Mouse (Mus musculus): ENCODE results near the gene Pla2g3.
A peak's percentile ranks its signal among the peaks of the same experiment; 100 is the strongest.

Pla2g3 gene

DNA sequence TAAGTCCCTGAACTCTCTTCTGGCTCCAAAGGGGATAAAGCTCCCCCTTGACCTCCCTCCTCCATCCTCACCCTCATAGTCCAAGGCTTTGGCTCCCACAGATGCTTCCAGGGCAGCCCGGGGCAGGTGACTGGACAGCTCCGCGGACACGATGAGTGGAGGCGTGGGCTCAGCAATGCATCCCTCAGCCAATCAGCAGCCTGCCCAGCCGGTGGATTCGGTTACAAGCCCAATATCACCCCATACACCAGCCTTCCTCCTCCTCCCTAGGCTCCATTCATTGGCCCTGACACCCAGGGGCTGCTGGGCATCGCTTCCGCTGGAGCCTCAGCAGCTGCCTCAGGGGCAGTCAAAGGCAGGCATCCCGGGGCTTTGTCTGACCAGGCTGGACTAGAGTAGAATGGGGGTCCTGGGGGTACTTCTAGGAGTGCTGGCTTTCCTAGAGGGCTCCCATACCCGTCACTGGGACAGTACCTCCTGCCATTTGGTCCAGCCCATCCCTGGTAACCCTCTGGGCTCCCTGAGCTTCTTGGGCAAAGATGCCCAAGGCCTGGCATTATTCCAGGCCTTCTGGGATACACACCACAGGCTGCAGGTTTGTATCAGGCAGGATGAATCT, at the start of gene Pla2g3:
Gene Pla2g3, plus strand, starts transcription at position 333 of the 619 bp plus-strand sequence.
- DNase-seq (ENCODE audit: low spot score in 2 of 2), result no peak

GRCm38 (mm10) chr11:3441696-3442443, 46.2 kb upstream of the Pla2g3 start:
- peak in 1 of 2 experiments; percentile 35 for DNase-seq (ENCODE audit: low spot score in 2 of 2)

GRCm38 (mm10) chr11:3442677-3443076, 45.4 kb upstream of the Pla2g3 start:
- no peak for DNase-seq (ENCODE audit: low spot score in 2 of 2)

DNA sequence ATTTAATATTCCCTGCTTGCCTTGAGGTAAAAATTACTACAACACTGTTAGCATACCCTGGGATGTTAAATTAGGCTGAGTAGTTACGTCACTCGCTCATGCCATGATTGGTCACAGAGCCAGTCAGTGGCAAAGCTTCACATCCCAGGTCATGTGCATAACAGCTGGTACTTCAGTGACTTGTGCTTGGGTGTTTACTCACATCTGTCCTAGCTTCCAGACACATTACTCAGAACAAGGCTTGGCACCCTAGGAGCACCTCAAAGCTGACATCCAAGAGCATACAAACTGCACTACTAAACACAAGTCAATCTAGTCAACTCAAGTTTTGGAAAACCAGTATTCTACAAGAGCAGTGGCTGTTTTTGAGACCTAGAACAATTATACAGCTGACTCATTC, 45.0 kb upstream of the Pla2g3 start:
- DNase-seq (ENCODE audit: low spot score in 2 of 2), result no peak

DNA sequence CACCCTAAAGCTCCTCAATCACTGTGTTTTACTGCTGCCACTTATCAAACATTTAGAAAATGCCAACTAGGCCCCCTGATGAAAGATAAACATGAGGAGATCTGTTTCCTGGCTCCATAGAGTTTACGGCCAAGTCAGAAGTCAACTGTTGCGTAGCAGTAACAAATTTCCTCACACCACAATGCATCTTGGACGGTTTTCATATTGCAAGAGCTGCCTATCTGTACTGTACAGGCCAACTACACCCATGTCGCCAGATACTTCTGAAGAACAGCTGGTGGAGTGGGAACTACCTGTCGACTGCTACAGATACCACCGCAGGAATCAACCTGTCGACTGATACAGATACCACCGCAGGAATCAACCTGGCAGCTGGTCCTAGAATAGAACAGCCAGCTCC, 43.2 kb upstream of the Pla2g3 start:
- no peak for DNase-seq (ENCODE audit: low spot score in 2 of 2)

DNA sequence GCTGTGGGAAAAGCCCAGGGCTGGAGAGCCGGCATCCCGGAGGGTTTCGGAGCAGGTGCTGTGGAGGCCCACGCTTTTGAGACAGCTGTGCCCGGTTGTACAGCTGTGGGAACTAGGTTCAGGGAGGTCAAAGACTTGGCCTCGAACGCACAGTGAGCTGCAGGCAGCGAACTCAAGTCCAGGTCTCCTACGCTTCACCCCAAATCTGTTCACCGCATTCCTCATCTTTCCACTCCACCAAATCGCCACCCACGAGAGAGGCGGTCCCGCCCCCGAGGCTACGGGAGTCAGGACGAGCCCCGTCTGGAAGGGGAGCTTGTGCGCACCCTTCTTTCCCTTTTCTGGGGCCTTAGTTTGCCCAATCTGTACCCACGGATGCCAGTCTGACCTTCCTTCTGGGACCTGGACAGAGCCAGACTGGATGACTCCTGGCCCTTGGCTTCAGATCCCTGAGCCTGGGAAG, 36.4 kb upstream of the Pla2g3 start:
- DNase-seq (ENCODE audit: low spot score in 2 of 2), result peak in 1 of 2 experiments; percentile 63

DNA sequence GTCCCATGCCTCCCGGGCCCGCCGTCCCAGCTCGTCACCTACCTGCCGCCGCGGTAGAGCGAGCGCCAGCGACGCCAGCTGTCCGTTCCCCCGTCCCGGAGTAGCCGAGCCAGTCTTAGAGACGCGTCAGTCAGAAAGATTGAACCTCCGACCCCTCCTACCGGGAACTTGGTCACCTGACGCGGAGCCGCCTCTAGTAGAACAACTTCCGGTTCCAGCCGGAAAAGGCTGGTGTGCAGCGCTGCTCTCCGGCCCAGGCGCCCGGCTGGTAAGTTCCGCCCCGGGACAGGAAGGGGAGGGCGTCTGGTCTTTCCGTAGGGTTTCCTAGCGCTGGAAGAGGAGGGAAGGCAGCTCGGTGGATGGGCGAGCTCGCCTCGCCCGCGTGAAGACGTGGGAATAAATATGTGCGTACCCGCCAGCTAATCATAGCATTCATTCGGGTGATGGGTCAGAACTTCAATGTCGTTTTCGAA, 35.9 kb upstream of the Pla2g3 start, which contains the start of gene Rnf185:
Gene Rnf185, minus strand, starts transcription at position 197 of the 473 bp plus-strand sequence.
- DNase-seq (ENCODE audit: low spot score in 2 of 2), result peak; percentile 93 to 94

DNA sequence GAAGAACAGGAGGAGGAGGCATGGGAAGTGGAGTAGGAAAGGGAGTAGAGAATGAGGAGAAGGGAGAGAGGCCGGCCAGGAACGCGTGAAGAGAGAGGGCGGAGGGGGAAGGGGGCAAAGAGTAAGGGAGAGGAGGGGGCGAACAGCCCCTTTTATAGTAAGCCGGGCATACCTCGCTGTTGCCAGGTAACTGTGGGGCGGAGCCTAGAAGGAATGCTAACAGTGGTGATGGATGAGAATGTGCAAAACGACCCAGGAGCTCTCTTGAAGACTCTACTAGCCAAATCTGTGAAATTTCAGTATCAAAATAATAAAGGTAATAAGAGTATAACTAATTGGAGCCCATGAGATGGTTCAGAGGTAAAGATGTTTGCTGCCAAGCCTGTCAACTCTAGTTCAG, 35.3 kb upstream of the Pla2g3 start:
- peak in 1 of 2 experiments; percentile 41 for DNase-seq (ENCODE audit: low spot score in 2 of 2)

DNA sequence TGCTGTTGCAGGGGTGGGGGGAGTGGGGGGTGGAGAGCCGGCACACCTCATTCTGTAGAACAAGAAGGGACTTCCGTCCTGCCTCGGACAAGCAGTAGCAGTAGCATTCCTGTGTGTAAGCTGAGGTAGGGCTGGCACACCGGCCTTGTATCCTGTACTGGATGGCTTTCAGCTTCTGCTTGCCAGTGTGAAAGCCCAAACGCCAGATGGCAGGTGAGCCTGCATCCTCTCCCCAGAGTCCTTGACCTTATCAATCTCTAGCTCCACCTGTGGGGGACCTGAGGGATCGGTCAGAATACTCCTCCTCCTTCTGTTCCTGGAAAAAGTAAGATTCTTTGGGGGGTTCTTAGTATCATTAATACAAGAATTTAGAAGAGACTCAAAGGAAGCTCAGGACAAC, 34.6 kb upstream of the Pla2g3 start:
- DNase-seq (ENCODE audit: low spot score in 2 of 2), result no peak

DNA sequence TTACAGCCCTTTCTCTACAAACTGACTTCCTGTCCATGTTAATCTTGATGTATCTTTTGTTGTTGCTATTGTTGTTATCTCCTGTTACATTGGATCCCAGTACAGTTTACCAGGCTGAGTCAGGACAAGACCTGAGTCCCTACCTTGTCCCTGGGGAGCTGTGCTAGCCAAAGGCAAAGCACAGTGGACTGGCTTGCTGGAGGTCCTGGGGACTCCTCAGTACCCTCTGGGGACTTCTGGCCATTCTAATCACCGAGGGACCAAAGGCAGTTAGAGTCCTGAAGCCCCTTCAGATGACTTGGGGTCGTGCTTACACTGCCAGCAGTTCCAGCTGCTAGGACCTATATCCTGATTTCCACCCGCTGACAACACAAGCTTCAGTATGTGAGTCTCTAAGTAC, 33.6 kb upstream of the Pla2g3 start:
- no peak for DNase-seq (ENCODE audit: low spot score in 2 of 2)

- peak; percentile 76 to 83 for DNase-seq (ENCODE audit: low spot score in 2 of 2)
Observed at GRCm38 (mm10) chr11:3456354-3456753, 31.7 kb upstream of the Pla2g3 start.

DNA sequence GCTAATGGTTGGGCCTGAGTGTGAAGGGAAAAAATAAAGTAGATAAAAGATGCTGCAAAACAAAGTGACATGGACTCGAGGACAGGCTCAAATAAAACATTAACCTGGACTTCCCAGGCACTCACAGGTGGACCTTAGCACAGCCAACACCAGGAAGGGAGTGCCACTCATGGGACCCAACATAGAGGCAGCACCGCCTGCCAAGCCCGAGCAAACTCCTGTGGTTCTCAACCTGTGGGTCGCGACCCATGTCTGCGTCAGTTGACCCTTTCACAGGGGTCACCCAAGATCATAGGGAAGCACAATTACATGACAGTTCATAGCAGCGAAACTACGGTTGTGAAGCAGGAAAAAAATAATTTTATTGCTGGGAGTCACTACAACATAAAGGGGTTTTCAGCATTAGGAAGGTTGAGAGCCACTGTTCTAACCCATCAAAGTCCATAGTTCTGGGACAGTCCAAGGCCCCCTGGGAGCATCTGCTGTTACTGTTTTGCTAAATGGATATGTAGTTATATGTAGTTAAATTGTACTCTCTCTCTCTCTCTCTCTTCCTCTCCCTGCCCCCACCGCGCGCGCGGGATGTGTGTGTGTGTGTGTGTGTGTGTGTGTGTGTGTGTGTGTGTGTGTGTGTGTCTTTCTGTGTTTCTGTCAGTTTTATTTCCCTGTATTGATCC, 29.5 kb upstream of the Pla2g3 start:
- DNase-seq (ENCODE audit: low spot score in 2 of 2), result no peak

- DNase-seq (ENCODE audit: low spot score in 2 of 2), result no peak
Observed at GRCm38 (mm10) chr11:3459105-3459468, 29.0 kb upstream of the Pla2g3 start.

DNA sequence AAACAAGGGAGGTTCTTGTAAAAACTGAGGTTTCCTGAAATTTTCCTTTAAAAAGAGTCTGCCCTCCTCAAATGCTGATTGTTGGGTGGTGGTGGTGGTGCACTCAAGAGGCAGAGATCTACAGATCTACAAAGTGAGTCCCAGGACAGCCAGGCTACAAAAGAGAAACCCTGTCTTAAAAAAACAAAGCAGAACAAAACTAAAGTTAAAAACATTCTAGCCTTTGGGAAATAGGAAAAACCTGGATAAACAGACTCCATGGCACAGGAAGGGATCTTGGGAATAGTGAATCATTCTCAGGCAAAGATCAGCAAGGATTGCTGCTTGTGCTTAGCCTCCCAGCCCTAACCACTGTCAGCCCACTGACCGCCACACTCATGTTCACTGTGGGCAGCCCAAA, 25.2 kb upstream of the Pla2g3 start:
- DNase-seq (ENCODE audit: low spot score in 2 of 2), result no peak

GRCm38 (mm10) chr11:3471448-3471850, 16.6 kb upstream of the Pla2g3 start:
- DNase-seq (ENCODE audit: low spot score in 2 of 2), result no peak

- DNase-seq (ENCODE audit: low spot score in 2 of 2), result peak; percentile 84 to 88
Observed at GRCm38 (mm10) chr11:3472484-3472883, 15.6 kb upstream of the Pla2g3 start.

DNA sequence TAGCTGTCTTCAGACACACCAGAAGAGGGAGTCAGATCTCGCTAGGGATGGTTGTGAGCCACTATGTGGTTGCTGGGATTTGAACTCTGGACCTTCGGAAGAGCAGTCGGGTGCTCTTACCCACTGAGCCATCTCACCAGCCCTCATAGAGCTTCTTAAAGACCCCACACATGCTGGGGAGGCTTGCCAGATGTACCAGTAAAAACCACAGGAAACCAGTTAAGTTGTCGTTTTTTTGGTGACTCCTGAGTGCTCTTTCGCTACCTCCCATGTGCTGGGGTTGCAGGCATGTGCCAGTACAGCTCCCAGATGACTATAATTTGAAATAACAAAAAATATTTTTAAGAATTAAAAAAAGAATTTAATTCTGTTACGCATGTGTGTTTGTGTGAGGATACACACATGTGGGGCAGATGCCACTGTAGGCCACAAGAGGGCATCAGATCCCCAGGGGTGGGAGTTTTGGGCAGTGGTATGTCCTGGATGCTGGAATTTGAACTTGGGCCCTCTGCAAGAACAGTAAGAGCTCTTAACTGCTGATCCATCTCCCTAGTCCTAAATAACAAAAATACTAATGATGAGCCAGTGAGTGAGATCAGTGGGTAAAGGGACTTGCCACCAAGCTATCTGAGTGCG, 13.5 kb upstream of the Pla2g3 start:
- DNase-seq (ENCODE audit: low spot score in 2 of 2), result no peak

GRCm38 (mm10) chr11:3475489-3475888, 12.6 kb upstream of the Pla2g3 start:
- no peak for DNase-seq (ENCODE audit: low spot score in 2 of 2)

DNA sequence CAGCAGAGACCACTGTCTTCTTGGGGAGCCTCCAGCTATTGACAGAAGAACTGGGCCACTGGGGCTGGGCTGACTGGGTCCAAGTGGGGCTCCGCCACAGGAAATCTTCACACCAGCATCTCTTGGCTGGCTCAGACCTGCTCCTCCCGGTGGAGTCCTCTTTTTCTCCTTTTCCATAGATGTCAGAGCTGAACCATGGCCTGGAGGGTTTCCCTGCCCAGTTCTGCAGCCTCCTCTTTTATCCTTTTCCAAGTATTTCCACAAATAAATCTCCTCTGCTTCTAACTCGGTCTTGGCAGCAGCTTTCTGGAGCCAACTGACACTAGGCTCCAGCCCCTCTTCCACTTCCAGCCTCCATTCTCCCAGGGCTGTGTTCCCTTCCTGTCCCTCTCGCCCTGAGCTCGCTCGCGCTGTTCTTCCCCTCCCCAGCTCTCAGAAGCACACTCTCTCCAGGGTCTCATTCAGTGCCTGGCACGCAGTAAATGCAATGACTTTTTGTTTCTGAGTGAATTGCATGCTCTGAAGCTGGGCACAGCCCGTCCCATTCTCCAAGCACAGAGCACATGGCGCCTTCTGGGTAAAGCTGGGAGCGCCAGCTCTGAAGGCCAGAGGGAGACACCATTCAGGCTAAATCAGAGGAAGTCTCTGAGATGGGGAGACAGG, 4.0 kb upstream of the Pla2g3 start:
- peak in 1 of 2 experiments; percentile 34 for DNase-seq (ENCODE audit: low spot score in 2 of 2)

- DNase-seq (ENCODE audit: low spot score in 2 of 2), result no peak
Observed at GRCm38 (mm10) chr11:3486349-3486748, 1.7 kb upstream of the Pla2g3 start.

- no peak for DNase-seq (ENCODE audit: low spot score in 2 of 2)
Observed at GRCm38 (mm10) chr11:3489036-3489435, 952 bp downstream of the Pla2g3 start.

- DNase-seq (ENCODE audit: low spot score in 2 of 2), result no peak
Observed at GRCm38 (mm10) chr11:3492748-3493147, 4.7 kb downstream of the Pla2g3 start.

Measured in right cerebral cortex, adult 2 months (tissue).